Mouse (Mus musculus): ENCODE results near the gene Pus7l.
A peak's percentile ranks its signal among the peaks of the same experiment; 100 is the strongest.
"Not testable (repeated sequence)": the region's sequence is repeated elsewhere in the genome, so short reads cannot be mapped to it uniquely, and the experiment has no call there.

Pus7l gene

DNA sequence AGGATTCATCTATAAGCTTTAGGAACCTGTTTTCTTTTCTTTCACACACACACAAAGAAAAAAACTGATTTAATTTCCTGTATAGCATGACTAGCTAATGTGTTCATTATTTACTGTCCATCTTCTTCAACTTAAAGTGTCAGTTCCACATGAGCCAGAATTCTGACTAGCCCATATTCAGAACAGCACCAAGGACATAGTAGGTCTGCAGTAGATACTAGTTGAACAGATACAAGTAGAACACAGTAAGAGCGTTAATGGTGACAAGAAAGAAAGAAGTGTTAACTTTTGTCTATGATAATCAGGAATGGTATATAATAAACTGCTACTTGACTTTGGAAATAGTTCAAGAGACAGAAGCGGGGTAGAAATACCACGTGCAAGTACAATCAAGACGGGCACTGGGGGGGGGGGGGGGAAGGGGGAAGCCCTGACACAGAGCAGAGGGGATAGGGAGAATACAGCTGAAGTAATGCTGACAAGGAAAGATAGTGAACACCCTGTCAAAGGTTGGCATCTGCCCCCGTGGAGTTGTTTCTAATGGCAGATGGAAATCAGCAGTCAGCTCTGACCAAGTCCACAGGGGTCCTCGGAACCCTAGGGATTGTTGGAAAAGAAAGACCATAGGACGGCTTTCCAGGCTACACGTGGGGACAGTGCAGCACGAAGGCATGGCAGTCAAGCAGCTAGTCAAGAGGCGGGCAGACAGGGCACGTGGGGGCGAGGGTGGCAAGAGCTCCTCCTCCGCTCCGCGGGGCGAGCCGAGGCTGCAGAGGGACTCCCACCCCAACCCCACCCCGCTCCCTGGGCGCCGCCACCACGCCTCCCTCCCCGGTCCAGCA lies 559 bp downstream of the Pus7l start:
- no peak for DNase-seq (ENCODE audit: low spot score)

DNA sequence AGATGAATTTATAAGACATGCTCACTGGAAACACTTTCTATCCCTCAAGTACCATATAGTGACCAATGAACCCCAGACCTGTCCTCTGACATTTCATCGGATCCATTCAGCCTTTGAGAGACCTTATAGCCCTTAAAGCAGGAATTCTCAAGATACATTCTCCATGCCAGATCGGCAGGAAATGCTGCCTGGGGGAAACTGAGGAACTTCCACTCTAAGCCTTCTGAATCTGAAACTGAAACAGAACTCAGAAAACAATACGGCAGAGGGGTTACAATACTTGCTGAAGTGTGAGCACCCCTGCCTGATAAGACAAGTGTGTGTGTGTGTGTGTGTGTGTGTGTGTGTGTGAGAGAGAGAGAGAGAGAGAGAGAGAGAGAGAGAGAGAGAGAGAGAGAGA lies 4.1 kb downstream of the Pus7l start:
- no peak for DNase-seq (ENCODE audit: low spot score)

- no peak for DNase-seq (ENCODE audit: low spot score)
Observed at GRCm38 (mm10) chr15:94535521-94535920, 7.8 kb downstream of the Pus7l start.

DNA sequence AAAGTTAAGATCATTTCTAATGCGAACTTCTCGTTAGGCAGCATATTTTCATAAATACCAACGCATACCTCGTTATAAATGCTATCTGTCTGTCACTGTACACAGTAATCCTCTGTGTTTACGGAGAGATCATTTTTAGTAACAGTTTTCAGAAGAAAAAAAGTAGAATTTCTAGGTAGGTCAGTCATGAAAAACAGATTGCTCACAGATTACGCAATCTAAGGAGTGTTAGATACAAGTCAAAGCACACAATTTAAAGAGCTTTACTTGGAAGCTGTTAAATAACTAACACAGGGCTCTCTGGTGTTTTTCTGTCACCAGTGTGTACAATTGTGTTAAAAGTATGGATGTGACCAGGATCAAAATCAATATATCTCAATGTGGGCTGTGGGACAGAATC lies 10.4 kb downstream of the Pus7l start:
- no peak for DNase-seq (ENCODE audit: low spot score)

- DNase-seq (ENCODE audit: low spot score), result no peak
Observed at GRCm38 (mm10) chr15:94532306-94532705, 11.0 kb downstream of the Pus7l start.

- no peak for DNase-seq (ENCODE audit: low spot score)
Observed at GRCm38 (mm10) chr15:94530519-94530918, 12.8 kb downstream of the Pus7l start.

DNA sequence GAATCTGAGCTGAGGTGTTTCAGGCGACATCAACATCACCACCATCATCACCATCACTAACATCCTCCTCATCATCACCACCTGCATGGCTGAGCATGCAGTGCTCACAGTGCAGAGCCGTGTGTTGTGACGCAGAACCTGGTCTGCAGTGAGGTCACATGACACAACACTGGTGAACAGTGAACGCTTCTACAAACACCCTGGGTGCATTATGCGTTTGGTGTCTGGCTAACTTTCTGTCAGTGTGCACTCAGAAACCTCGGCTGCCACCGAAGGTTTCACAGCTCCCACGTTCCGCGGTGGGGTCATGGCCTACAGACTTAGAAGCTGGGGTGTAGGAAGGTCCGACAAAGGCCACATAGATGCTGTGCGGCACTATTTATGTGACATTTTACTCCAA lies 18.4 kb downstream of the Pus7l start:
- no peak for DNase-seq (ENCODE audit: low spot score)

- DNase-seq (ENCODE audit: low spot score), result no peak
Observed at GRCm38 (mm10) chr15:94523251-94523650, 20.1 kb downstream of the Pus7l start.

DNA sequence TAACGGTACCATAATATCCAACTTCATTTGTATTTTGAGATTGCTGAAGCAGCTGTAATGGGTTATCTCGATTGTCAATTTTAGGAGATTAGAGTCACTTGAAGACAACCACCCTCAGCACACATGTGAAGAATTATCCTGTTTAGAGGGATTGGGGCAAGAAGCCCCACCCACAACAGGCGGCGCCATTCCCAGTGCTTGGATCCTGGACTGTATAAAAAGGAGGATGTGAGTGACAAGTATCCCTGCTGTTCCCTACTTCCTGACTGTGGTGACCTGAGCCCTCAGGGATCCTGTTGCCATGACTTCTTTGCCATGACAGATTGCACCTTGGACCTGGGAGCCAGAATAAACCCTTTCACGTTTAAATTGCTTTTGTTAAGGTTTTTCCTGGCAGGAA lies 22.4 kb downstream of the Pus7l start:
- no peak for DNase-seq (ENCODE audit: low spot score)

DNA sequence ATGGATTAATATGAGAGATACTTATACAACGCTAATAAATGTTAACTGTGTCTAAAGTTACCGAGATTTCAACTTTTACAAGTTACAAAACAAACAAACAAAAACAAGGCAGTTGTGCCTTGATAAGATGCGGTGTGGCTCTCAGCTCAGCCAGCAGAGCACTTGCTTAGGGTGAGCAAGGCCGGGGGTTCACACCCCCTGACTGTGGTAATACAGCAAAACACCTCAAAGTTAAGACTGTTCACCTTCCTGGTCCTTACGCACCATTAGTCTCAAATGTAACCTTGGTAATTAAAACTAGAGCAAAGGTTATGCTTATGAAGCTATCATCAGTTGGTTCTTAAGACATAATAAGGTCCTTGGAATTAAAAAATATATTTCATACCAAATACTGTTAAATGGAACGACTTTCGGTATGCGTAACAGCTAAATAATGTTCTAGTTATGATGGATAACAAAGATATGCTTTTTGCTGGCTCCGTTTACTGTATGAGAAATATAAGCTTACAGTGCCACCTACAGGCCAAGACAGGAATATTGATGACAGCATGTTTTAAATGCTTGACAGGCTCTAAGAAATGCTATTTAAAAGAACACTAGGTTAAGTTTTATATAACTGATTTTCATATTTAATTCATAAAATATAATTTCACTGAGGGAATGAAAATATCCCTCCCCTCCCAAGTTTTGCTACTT lies 23.0 kb downstream of the Pus7l start:
- no peak for DNase-seq (ENCODE audit: low spot score)

GRCm38 (mm10) chr15:94517913-94518491 lies 25.3 kb downstream of the Pus7l start:
- no peak for DNase-seq (ENCODE audit: low spot score)

GRCm38 (mm10) chr15:94503451-94504215 lies 39.7 kb downstream of the Pus7l start:
- no peak for DNase-seq (ENCODE audit: low spot score)

DNA sequence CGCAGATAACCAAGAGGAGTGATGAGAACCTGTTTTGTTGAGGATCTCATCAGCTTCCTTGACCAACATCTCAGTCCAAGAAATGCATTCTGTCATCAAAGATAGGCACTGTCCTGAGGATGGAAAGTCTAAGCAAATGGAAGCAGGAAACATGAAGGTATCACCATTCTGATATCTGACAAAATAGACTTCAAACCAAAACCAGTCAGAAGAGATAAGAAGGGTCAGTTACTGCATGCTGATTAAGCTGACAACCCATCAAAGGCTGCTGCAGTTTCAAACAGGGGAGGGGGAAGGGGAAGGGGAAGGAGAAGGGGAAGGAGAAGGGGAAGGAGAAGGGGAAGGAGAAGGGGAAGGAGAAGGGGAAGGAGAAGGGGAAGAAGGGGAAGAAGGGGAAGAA lies 44.1 kb downstream of the Pus7l start:
- DNase-seq (ENCODE audit: low spot score), result no peak

GRCm38 (mm10) chr15:94495936-94496335 lies 47.4 kb downstream of the Pus7l start:
- peak; percentile 48 for DNase-seq (ENCODE audit: low spot score)

DNA sequence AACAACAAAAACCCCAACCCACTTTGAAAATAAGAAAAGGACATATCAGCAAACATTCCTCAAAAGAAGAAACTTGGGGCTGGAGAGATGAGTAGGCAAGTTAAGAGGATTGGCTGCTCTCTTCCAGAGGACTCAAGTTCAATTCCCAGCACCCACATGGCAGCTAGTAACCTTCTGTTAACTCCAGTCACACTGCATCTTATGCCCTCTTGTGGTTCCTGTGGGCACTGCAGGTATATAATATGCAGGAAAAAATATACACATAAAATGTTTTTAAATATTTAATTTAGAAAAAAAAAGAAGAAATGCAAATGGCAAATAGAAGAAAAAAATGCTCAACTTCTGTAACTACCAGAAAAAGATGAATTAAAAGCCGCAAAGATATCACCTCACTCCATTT lies 48.9 kb downstream of the Pus7l start:
- no peak for DNase-seq (ENCODE audit: low spot score)

DNA sequence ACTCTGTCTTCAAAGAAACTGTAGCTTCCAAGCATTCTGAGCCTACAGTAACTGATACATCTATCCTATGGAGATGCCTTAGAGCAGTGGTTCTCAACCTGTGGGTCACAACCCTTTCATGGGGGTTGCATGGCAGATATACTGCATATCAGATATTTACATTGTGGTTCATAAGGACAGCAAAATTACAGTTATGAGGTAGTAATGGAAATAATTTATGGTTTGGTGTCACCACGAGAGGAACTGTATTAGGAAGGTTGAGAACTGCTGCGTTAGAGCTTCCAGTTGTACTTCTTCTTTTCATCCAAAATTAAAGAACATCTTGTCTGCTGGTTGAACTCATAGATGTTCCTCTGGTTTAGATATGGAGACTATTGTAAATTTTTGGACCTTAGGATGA lies 53.9 kb downstream of the Pus7l start:
- DNase-seq (ENCODE audit: low spot score), result no peak

- DNase-seq (ENCODE audit: low spot score), result not testable (repeated sequence)
Observed at GRCm38 (mm10) chr15:94488028-94488427, 55.3 kb downstream of the Pus7l start.

GRCm38 (mm10) chr15:94482555-94482954 lies 60.8 kb downstream of the Pus7l start:
- DNase-seq (ENCODE audit: low spot score), result no peak

- no peak for DNase-seq (ENCODE audit: low spot score)
Observed at GRCm38 (mm10) chr15:94480792-94481191, 62.6 kb downstream of the Pus7l start.

- no peak for DNase-seq (ENCODE audit: low spot score)
Observed at GRCm38 (mm10) chr15:94480248-94480647, 63.1 kb downstream of the Pus7l start.

DNA sequence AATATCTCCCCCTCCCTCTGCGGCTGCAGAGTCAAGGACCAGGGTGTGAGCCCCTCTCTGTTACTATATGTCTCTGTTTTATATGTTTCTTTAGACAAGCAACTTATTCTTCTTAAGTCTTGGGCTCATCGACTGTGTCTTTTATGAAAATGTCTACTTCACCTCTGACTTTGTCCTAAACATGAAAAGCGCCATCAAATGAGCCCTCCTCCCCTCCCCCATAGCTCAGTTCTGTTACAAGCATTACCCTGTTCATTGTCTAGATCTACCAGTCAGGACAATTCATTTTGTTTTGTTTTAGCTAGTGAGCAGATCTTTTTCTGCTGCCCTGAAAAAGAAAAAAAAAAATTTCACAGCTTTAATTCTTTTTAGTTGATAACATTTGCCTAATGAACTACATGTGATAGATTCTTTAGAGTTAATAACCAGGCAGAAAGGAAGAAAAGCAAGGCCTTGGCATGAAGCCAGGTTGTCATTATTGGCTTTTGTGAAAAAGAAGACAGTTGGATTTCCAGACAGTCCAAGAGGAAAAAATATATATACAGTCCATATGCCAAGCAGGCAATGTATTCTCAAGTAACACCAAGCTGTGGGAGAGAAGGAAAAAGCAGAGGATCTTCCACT lies 63.7 kb downstream of the Pus7l start:
- DNase-seq (ENCODE audit: low spot score), result no peak

DNA sequence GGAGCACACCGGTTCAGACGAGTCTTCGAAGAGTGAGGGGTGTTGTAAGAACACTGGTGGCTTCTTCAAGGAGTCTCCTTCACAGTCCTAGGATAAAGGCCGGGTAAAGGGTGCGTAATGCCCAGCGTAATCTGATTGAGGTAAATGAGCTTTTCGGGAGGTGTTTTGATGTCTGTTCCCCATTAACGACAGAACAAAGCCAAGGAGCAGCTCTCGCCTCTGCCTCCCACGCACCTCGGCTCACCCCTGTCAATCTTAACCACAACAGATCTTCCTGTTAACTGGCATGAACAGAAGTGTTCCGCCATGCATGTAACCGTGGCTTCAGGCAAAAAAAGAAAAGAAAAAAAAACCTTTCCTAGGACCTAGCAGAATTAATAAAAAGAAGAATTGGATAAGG lies 64.6 kb downstream of the Pus7l start:
- no peak for DNase-seq (ENCODE audit: low spot score)
